Mouse (Mus musculus) stomach, embryonic 15.5 days (tissue): Measurements from ENCODE around the gene Scn9a. TPM values are rescaled to one million over a fixed set of nuclear protein-coding genes. Genes with fewer than 3 reads are reported as not detected.

Experiments used
- ATAC-seq: fragments of 200-750 bp; cut with Nextera tagmentation; 2 replicates; pipeline ENCODE4 v1.8.0; 2017; ENCODE audit warnings: low read depth, moderate number of reproducible peaks, moderate TSS enrichment; ENCODE audit not compliant: insufficient read depth, low FRiP score
- H3K27ac ChIP-seq: fragments of 300-500 bp; sonication (generic); 2 replicates; pipeline ENCODE4 v1.5.1; 2015; ENCODE audit warnings: mild to moderate bottlenecking, inconsistent platforms
- H3K27me3 ChIP-seq: fragments of 300-500 bp; sonication (generic); replicated peaks from 2 replicates; pipeline ENCODE4 v1.6.1; 2015; ENCODE audit warnings: inconsistent platforms
- H3K36me3 ChIP-seq: fragments of 300-500 bp; sonication (generic); 2 replicates; pipeline ENCODE4 v1.6.1; 2015; ENCODE audit warnings: inconsistent platforms
- H3K4me1 ChIP-seq: fragments of 300-500 bp; sonication (generic); 2 replicates; pipeline ENCODE4 v1.6.1; 2015; ENCODE audit warnings: inconsistent platforms
- H3K4me2 ChIP-seq: fragments of 300-500 bp; sonication (generic); 2 replicates; pipeline ENCODE4 v1.6.1; 2015; ENCODE audit warnings: mild to moderate bottlenecking, inconsistent platforms
- H3K4me3 ChIP-seq: fragments of 300-500 bp; sonication (generic); replicated peaks from 2 replicates; pipeline ENCODE4 v1.5.1; 2015; ENCODE audit warnings: inconsistent platforms
- H3K9ac ChIP-seq: fragments of 300-500 bp; sonication (generic); 2 replicates; pipeline ENCODE4 v1.6.1; 2015; ENCODE audit warnings: inconsistent platforms
- H3K9me3 ChIP-seq: fragments of 300-500 bp; sonication (generic); 2 replicates; pipeline ENCODE4 v1.6.1; 2016; ENCODE audit warnings: inconsistent platforms
- WGBS: fragments of 180-500 bp; shearing (Covaris S2); methylation state at CpG from one replicate; pipeline ENCODE4 v1.1.7; 2015; 5-methylcytosine and 5-hydroxymethylcytosine counted together
- polyA plus RNA-seq: library from polyadenylated mRNA; unstranded; fragments of >200 nt; fragmentation: Nextera tagmentation; extraction: Ambion mirVana; gene quantifications from 2 replicates; pipeline ENCODE4 v1.2.1, GENCODE M21; 2015

The Scn9a gene
- polyA plus RNA-seq, 1 experiment from 2014 or later, result 1.1 TPM

DNA sequence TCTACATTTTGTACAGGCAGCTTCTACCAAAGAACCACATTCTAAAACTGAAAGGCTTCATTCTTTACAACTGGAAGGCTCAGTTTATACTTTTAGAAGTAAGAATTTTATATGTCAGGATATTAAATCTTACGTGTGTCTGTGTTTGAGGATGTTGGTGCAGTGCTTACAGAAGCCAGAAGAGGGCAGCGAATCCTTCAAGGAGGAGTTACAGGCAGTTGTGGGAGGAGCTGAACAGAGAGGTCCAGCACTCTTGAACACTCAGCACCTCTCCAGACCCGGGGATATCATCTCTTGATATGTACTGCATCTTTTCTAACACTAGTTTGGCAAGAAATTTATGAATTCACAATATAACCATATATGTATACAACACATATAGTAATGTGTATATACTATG is 114.8 kb downstream of the Scn9a start:
- 77% methylated on average over 3 of the region's 3 CpGs for WGBS
- ATAC-seq, result no peak
- Histone ChIP-seq H3K9ac (no peak overlapping the region), H3K4me1 (no peaks in the 10 kb centered on the region), H3K36me3 (no peaks in the 10 kb centered on the region), H3K9me3 (no peaks in the 10 kb centered on the region), H3K27me3 (no peaks in the 10 kb centered on the region), H3K27ac (no peak overlapping the region), H3K4me2 (no peak overlapping the region), H3K4me3 (no peak overlapping the region)

GRCm38 (mm10) chr2:66511424-66511823 is 123.3 kb downstream of the Scn9a start:
- 60% methylated on average over 2 of the region's 2 CpGs for WGBS
- no peaks in the 10 kb centered on the region for H3K4me1 ChIP-seq

GRCm38 (mm10) chr2:66508032-66508431 is 126.7 kb downstream of the Scn9a start:
- no peaks in the 10 kb centered on the region for H3K27me3 ChIP-seq
- no peak overlapping the region for H3K4me3 ChIP-seq
- no peak for ATAC-seq
- H3K9me3 ChIP-seq, result no peaks in the 10 kb centered on the region
- H3K27ac ChIP-seq, result no peak overlapping the region
- no peak overlapping the region for H3K9ac ChIP-seq
- no peak overlapping the region for H3K4me2 ChIP-seq
- no peaks in the 10 kb centered on the region for H3K36me3 ChIP-seq
- no peaks in the 10 kb centered on the region for H3K4me1 ChIP-seq
- 78% methylated on average over 3 of the region's 3 CpGs for WGBS

More at GRCm38 (mm10) chr2:66511424-66511823, 123.3 kb downstream of the Scn9a start:
- H3K36me3 ChIP-seq, result no peaks in the 10 kb centered on the region
- no peak overlapping the region for H3K9ac ChIP-seq
- no peak for ATAC-seq
- no peaks in the 10 kb centered on the region for H3K9me3 ChIP-seq
- H3K27me3 ChIP-seq, result no peaks in the 10 kb centered on the region
- no peak overlapping the region for H3K4me2 ChIP-seq
- H3K4me3 ChIP-seq, result no peak overlapping the region
- no peak overlapping the region for H3K27ac ChIP-seq

GRCm38 (mm10) chr2:66507616-66508015 is 127.1 kb downstream of the Scn9a start:
- Histone ChIP-seq H3K36me3 (no peaks in the 10 kb centered on the region), H3K4me3 (no peak overlapping the region), H3K9me3 (no peaks in the 10 kb centered on the region), H3K4me1 (no peaks in the 10 kb centered on the region), H3K27ac (no peak overlapping the region), H3K4me2 (no peak overlapping the region), H3K27me3 (no peaks in the 10 kb centered on the region), H3K9ac (no peak overlapping the region)
- no peak for ATAC-seq
- 78% methylated on average over 1 of the region's 1 CpGs for WGBS

- no peaks in the 10 kb centered on the region for H3K36me3 ChIP-seq
- H3K9me3 ChIP-seq, result no peaks in the 10 kb centered on the region
- no peak overlapping the region for H3K9ac ChIP-seq
- H3K4me3 ChIP-seq, result no peak overlapping the region
- H3K27ac ChIP-seq, result no peak overlapping the region
- no peak overlapping the region for H3K4me2 ChIP-seq
- no peaks in the 10 kb centered on the region for H3K27me3 ChIP-seq
- H3K4me1 ChIP-seq, result no peaks in the 10 kb centered on the region
- 84% methylated on average over 3 of the region's 3 CpGs for WGBS
- no peak for ATAC-seq
Observed at GRCm38 (mm10) chr2:66502158-66502557, 132.6 kb downstream of the Scn9a start.

- Histone ChIP-seq H3K36me3 (no peaks in the 10 kb centered on the region), H3K4me2 (no peak overlapping the region), H3K9me3 (no peaks in the 10 kb centered on the region), H3K4me1 (no peaks in the 10 kb centered on the region), H3K4me3 (no peak overlapping the region), H3K27me3 (no peaks in the 10 kb centered on the region), H3K27ac (no peak overlapping the region), H3K9ac (no peak overlapping the region)
- WGBS, result 70% methylated on average over 8 of the region's 8 CpGs
- no peak for ATAC-seq
Observed at GRCm38 (mm10) chr2:66494556-66494955, 140.2 kb downstream of the Scn9a start.

DNA sequence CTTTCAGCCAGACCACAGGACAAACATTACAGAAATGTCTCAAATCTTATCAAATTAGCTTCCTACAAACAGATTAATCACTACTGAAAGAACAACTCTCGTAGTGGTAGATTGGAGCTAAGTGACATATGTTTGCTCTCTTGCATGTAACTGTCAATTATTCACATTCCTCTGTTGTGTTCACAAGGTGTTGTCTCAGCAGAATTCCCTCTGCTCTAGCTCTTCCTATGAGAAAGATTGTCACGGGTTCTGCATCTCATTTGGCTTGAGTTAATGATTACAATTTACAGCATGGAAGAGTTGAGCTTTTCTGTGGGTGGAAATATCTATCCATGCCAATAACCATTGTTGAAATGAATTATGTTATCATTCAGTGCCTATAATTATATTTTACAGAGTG is 156.4 kb downstream of the Scn9a start:
- no peaks in the 10 kb centered on the region for H3K9me3 ChIP-seq
- no peak overlapping the region for H3K4me2 ChIP-seq
- H3K9ac ChIP-seq, result no peak overlapping the region
- no peak; the same call in 1 of the 2 replicates for ATAC-seq
- H3K27me3 ChIP-seq, result no peaks in the 10 kb centered on the region
- WGBS, result 52% methylated on average over 2 of the region's 2 CpGs
- no peak overlapping the region for H3K4me3 ChIP-seq
- no peak overlapping the region for H3K27ac ChIP-seq
- H3K36me3 ChIP-seq, result no peaks in the 10 kb centered on the region
- H3K4me1 ChIP-seq, result no peaks in the 10 kb centered on the region

- WGBS, result 52% methylated on average over 3 of the region's 3 CpGs
Observed at GRCm38 (mm10) chr2:66473181-66473822, 161.5 kb downstream of the Scn9a start.

GRCm38 (mm10) chr2:66465484-66465883 is 169.3 kb downstream of the Scn9a start:
- H3K36me3 ChIP-seq, result no peaks in the 10 kb centered on the region
- ATAC-seq, result no peak
- no peak overlapping the region for H3K9ac ChIP-seq
- H3K4me1 ChIP-seq, result no peaks in the 10 kb centered on the region
- H3K4me3 ChIP-seq, result no peak overlapping the region
- no peak overlapping the region for H3K27ac ChIP-seq
- H3K4me2 ChIP-seq, result no peak overlapping the region
- 67% methylated on average over 3 of the region's 3 CpGs for WGBS
- no peaks in the 10 kb centered on the region for H3K27me3 ChIP-seq
- H3K9me3 ChIP-seq, result no peaks in the 10 kb centered on the region

More at GRCm38 (mm10) chr2:66473181-66473822, 161.5 kb downstream of the Scn9a start:
- ATAC-seq, result no peak
- H3K9me3 ChIP-seq, result no peaks in the 10 kb centered on the region
- no peaks in the 10 kb centered on the region for H3K27me3 ChIP-seq
- no peak overlapping the region for H3K4me2 ChIP-seq
- H3K4me1 ChIP-seq, result no peaks in the 10 kb centered on the region
- no peak overlapping the region for H3K27ac ChIP-seq
- no peak overlapping the region for H3K9ac ChIP-seq
- no peaks in the 10 kb centered on the region for H3K36me3 ChIP-seq
- no peak overlapping the region for H3K4me3 ChIP-seq

DNA sequence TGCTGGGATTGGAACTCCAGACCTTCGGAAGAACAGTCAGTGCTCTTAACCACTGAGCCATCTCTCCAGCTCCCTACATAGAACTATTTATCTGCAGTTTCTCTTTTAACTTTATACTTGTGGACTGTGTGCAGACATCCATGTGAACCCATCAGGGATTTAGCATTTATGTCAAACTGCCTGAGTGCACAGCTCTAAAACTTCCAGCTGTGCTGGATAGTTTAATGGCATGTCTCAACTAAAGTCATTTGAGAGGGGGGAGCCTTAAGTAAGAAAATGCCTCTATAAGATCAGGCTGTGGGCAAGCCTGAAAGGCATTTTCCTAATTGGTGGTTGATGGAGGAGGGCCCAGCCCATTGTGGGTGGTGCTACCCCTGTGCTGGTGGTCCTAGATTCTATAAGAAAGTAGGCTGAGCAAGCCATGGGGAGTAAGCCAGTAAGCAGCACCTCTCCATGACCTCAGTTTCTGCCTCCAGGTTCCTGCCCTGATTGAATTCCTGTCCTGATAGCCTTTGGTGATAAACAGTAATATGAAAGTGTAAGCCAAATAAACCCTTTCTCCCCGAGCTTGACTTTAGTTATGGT is 169.8 kb downstream of the Scn9a start:
- no peaks in the 10 kb centered on the region for H3K27me3 ChIP-seq
- H3K4me1 ChIP-seq, result no peaks in the 10 kb centered on the region
- no peak overlapping the region for H3K27ac ChIP-seq
- no peak overlapping the region for H3K9ac ChIP-seq
- no peak for ATAC-seq
- H3K36me3 ChIP-seq, result no peaks in the 10 kb centered on the region
- no peak overlapping the region for H3K4me2 ChIP-seq
- no peaks in the 10 kb centered on the region for H3K9me3 ChIP-seq
- no peak overlapping the region for H3K4me3 ChIP-seq
- WGBS, result 70% methylated on average over 2 of the region's 2 CpGs

DNA sequence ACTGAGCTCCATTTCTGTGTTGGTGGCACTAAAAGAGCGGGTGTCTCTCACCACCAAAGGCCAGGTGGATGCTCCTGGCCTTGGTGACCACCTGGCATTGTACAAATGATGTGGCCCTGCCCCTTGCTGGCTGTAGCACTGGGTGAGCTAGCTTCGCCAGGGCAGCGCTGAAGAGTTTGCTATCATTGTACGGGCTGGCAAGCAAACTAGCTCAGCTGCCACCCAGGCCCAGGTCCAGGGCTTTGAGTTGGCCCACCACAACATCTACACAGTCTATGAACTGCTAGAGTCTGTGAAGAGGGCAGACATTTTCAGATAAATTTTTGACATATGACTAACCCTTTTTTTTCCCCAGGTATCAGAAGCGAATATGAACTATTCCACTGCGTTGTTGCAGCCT is 170.8 kb downstream of the Scn9a start:
- Histone ChIP-seq H3K9ac (no peak overlapping the region), H3K4me3 (no peak overlapping the region), H3K36me3 (no peaks in the 10 kb centered on the region), H3K27me3 (no peaks in the 10 kb centered on the region), H3K4me1 (no peaks in the 10 kb centered on the region), H3K27ac (no peak overlapping the region), H3K9me3 (no peaks in the 10 kb centered on the region), H3K4me2 (no peak overlapping the region)
- ATAC-seq, result no peak
- WGBS, result 91% methylated on average over 6 of the region's 6 CpGs

GRCm38 (mm10) chr2:66462458-66462857 is 172.3 kb downstream of the Scn9a start:
- H3K27ac ChIP-seq, result no peak overlapping the region
- no peak for ATAC-seq
- H3K4me3 ChIP-seq, result no peak overlapping the region
- H3K36me3 ChIP-seq, result no peaks in the 10 kb centered on the region
- H3K4me1 ChIP-seq, result no peaks in the 10 kb centered on the region
- whole genome bisulfite sequencing, result 89% methylated on average over 1 of the region's 1 CpGs
- no peaks in the 10 kb centered on the region for H3K9me3 ChIP-seq
- H3K9ac ChIP-seq, result no peak overlapping the region
- H3K4me2 ChIP-seq, result no peak overlapping the region
- H3K27me3 ChIP-seq, result no peaks in the 10 kb centered on the region
